11 mouse cellular contexts compared by ENCODE assay signal in genomic region chr1:127541931-127542330, GRCm38 (mm10).
A peak's percentile ranks its signal among the peaks of the same experiment; 100 is the strongest.
DNase-seq lines count a peak whose midpoint lies in the region.
"Had no signal": no experiment of that assay in that cellular context is flagged by ENCODE, and none has a peak within 500 bp of the region (broad histone marks: within the 10 kb centered on the region; RNA-seq: fewer than 3 reads in every experiment).

No protein-coding gene starts in this region.

- DNase-seq in layer of hippocampus, adult 8-10 months (ENCODE audit: low spot score in 2 of 2), result peak; percentile 41 to 50
- no peak for DNase-seq in layer of hippocampus, postnatal 10 days (ENCODE audit: low spot score in 2 of 2)
- DNase-seq in cerebellum, adult 18-20 months, result peak; percentile 88 to 89
- DNase-seq in cerebellum, postnatal 10 days, result peak; percentile 81 to 85
- peak; percentile 33 for DNase-seq in telencephalon, adult 2 months (ENCODE audit: low read depth, low spot score)
- DNase-seq in thymus, postnatal 36 days, result no peak
- no peak for DNase-seq in gastrocnemius, postnatal 10 days
- DNase-seq: gastrocnemius, postnatal 36 days; heart, postnatal 10 days; lung, embryonic 14.5 days; lung, postnatal 4 days had no signal

Comparison
In these comparisons a context has a peak if more than half of its experiments do, and no peak if none do; other contexts are left out.
1. DNase-seq: peak in layer of hippocampus, adult 8-10 months (2 of 2), cerebellum, adult 18-20 months (2 of 2), cerebellum, postnatal 10 days (2 of 2) and telencephalon, adult 2 months (single experiment); none in layer of hippocampus, postnatal 10 days (0 of 2), thymus, postnatal 36 days (0 of 2) and gastrocnemius, postnatal 10 days (single experiment).